20 mouse cellular contexts compared by ENCODE assay signal in genomic region chr14:59987975-59988374, GRCm38 (mm10).
DNase-seq lines count a peak whose midpoint lies in the region; ATAC-seq and TF ChIP-seq lines count a peak whose summit lies in the region.
"Had no signal": no experiment of that assay in that cellular context is flagged by ENCODE, and none has a peak within 500 bp of the region (broad histone marks: within the 10 kb centered on the region; RNA-seq: fewer than 3 reads in every experiment).

No protein-coding gene starts in this region.

- intact Hi-C loops in heart, adult 2 months (cut with DNase I), result no loop called here

- TF ChIP-seq CTCF in heart, adult 2 months (IDR thresholded peaks at IDR 0.05), result no peak
- no peak for TF ChIP-seq CTCF in CH12.LX (conservative IDR thresholded peaks at IDR 0.05 in 1 of 2, IDR thresholded peaks at IDR 0.05 in 1 of 2; ENCODE audit: low read depth in 2 of 2, low read length in 2 of 2)

- no peaks in the 10 kb centered on the region for H3K27me3 ChIP-seq in heart, adult 2 months (ENCODE audit: control insufficient read depth, insufficient read depth, low read length)
- no peaks in the 10 kb centered on the region for H3K27me3 ChIP-seq in CH12.LX (replicated peaks)
- H3K27me3 ChIP-seq in kidney, embryonic 16.5 days (ENCODE audit: insufficient read depth, low read length), result no peaks in the 10 kb centered on the region
- H3K27me3 ChIP-seq: forebrain, embryonic 13.5 days; forebrain, embryonic 15.5 days had no signal

- no peak for TF ChIP-seq POLR2A in heart, adult 2 months (IDR thresholded peaks at IDR 0.05; ENCODE audit: insufficient read depth, low read depth, low read length)
- no peak for TF ChIP-seq POLR2A in CH12.LX (IDR thresholded peaks at IDR 0.05; ENCODE audit: low read depth, low read length)

- no peaks in the 10 kb centered on the region for H3K4me1 ChIP-seq in heart, adult 2 months (ENCODE audit: control insufficient read depth, insufficient read depth, low read length)
- H3K4me1 ChIP-seq in CH12.LX (ENCODE audit: control insufficient read depth in 1 of 2, insufficient read depth in 2 of 2), result peaks cover 11 to 32% of the 10 kb centered on the region in 2 experiments
- no peaks in the 10 kb centered on the region for H3K4me1 ChIP-seq in kidney, embryonic 16.5 days (ENCODE audit: insufficient read depth, low read length)
- H3K4me1 ChIP-seq: embryonic facial prominence, embryonic 12.5 days; forebrain, embryonic 13.5 days; forebrain, embryonic 15.5 days had no signal

- H3K79me2 ChIP-seq in heart, adult 2 months (replicated peaks; ENCODE audit: control insufficient read depth, insufficient read depth, low read length), result no peaks in the 10 kb centered on the region
- no peaks in the 10 kb centered on the region for H3K79me2 ChIP-seq in CH12.LX (replicated peaks; ENCODE audit: control insufficient read depth, extremely low read depth, insufficient read depth, poor library complexity, severe bottlenecking)

- no peak for TF ChIP-seq EP300 in heart, adult 2 months (IDR thresholded peaks at IDR 0.05; ENCODE audit: insufficient read depth, low read depth, low read length)
- TF ChIP-seq EP300 in CH12.LX (IDR thresholded peaks at IDR 0.05; ENCODE audit: low read length), result peak; percentile 99

- H3K4me2 ChIP-seq in CH12.LX (ENCODE audit: insufficient read depth, low read depth, poor library complexity, severe bottlenecking), result peak overlapping the region; percentile 88
- no peak overlapping the region for H3K4me2 ChIP-seq in kidney, embryonic 16.5 days (replicated peaks; ENCODE audit: low read depth, low read length)
- H3K4me2 ChIP-seq: embryonic facial prominence, embryonic 12.5 days; forebrain, embryonic 13.5 days; forebrain, embryonic 15.5 days had no signal

- WGBS in heart, adult 2 months, result 75% methylated on average over 3 of the region's 3 CpGs
- WGBS in kidney, embryonic 16.5 days, result 81% methylated on average over 3 of the region's 3 CpGs

- H3K36me3 ChIP-seq in heart, adult 2 months (ENCODE audit: control insufficient read depth, insufficient read depth, low read length), result no peaks in the 10 kb centered on the region
- H3K36me3 ChIP-seq in CH12.LX (replicated peaks in 1 of 2; ENCODE audit: control insufficient read depth in 1 of 2, insufficient read depth in 1 of 2, low read length in 1 of 2), result no peaks in the 10 kb centered on the region
- H3K36me3 ChIP-seq in kidney, embryonic 16.5 days (ENCODE audit: insufficient read depth, low read length), result no peaks in the 10 kb centered on the region
- H3K36me3 ChIP-seq: embryonic facial prominence, embryonic 10.5 days; embryonic facial prominence, embryonic 12.5 days; forebrain, embryonic 15.5 days had no signal

- peak; percentile 30 for DNase-seq in heart, adult 11 months
- no peak for DNase-seq in heart, adult 2 months
- DNase-seq in A20 (ENCODE audit: low read depth, low spot score) (peak; percentile 57), CH12.LX (ENCODE audit: extremely low read depth) (peak; percentile 77)
- DNase-seq in cerebellum, postnatal 14 days, result no peak
- DNase-seq: adrenal gland, adult 2 months; adrenal gland, postnatal 10 days; adrenal gland, postnatal 25 days; cerebellum, adult 11 months; cerebellum, adult 18-20 months; cerebellum, adult 8-10 months; cerebellum, adult 9-11 months; cerebellum, postnatal 25 days; forebrain, postnatal 0 days had no signal

- dilution Hi-C loops in CH12.LX (cut with MboI; ENCODE audit: extremely low pct_ligation_motif_present, extremely low pct_unique_long_range_greater_than_20kb, low sequenced_read_pairs), result no loop called here

- no peaks in the 10 kb centered on the region for H3K9me3 ChIP-seq in CH12.LX (replicated peaks; ENCODE audit: low read length)
- no peaks in the 10 kb centered on the region for H3K9me3 ChIP-seq in kidney, embryonic 16.5 days (ENCODE audit: low read length)
- H3K9me3 ChIP-seq: embryonic facial prominence, embryonic 10.5 days; embryonic facial prominence, embryonic 12.5 days; forebrain, embryonic 13.5 days; forebrain, embryonic 15.5 days had no signal

- no peak overlapping the region for H3K27ac ChIP-seq in heart, adult 2 months
- peak overlapping the region; percentile 64; the same call in 1 of the 2 replicates for H3K27ac ChIP-seq in CH12.LX (ENCODE audit: insufficient read depth, low read depth)
- H3K27ac ChIP-seq in kidney, embryonic 16.5 days (ENCODE audit: low read length), result no peak overlapping the region
- H3K27ac ChIP-seq: embryonic facial prominence, embryonic 10.5 days; embryonic facial prominence, embryonic 12.5 days; forebrain, embryonic 13.5 days; forebrain, embryonic 15.5 days had no signal

- H3K9ac ChIP-seq in heart, adult 2 months (ENCODE audit: low read depth, low read length), result no peak overlapping the region
- H3K9ac ChIP-seq in CH12.LX (ENCODE audit: insufficient read depth, low read depth), result peak overlapping the region; percentile 48
- H3K9ac ChIP-seq in kidney, embryonic 16.5 days (replicated peaks; ENCODE audit: low read length), result no peak overlapping the region
- H3K9ac ChIP-seq: embryonic facial prominence, embryonic 12.5 days; forebrain, embryonic 13.5 days; forebrain, embryonic 15.5 days; forebrain, postnatal 0 days had no signal

- H3K4me3 ChIP-seq in heart, adult 2 months, result no peak overlapping the region
- H3K4me3 ChIP-seq in CH12.LX (replicated peaks in 1 of 3; ENCODE audit: low read depth in 2 of 3, low read length in 2 of 3, poor library complexity in 1 of 3), result no peak overlapping the region
- H3K4me3 ChIP-seq in kidney, embryonic 16.5 days (ENCODE audit: low read length), result no peak overlapping the region
- H3K4me3 ChIP-seq: embryonic facial prominence, embryonic 10.5 days; embryonic facial prominence, embryonic 12.5 days; forebrain, embryonic 13.5 days; forebrain, embryonic 15.5 days had no signal

- in situ Hi-C loops in CH12.LX (cut with MboI; ENCODE audit: low pct_ligation_motif_present, low pct_unique_long_range_greater_than_20kb, low sequenced_read_pairs), result no loop called here

- no peak for ATAC-seq in kidney, embryonic 16.5 days (ENCODE audit: low FRiP score, low TSS enrichment)
- ATAC-seq: CD4-positive, CD25-positive, alpha-beta regulatory T cell, adult 4 months; forebrain, embryonic 13.5 days; forebrain, embryonic 15.5 days; forebrain, postnatal 0 days had no signal

- TF ChIP-seq RAD21 in CH12.LX (IDR thresholded peaks at IDR 0.05; ENCODE audit: low read depth, low read length), result no peak

TF ChIP-seq in CH12.LX, 34 proteins besides CTCF, POLR2A, EP300 and RAD21:
- TF ChIP-seq JUND (conservative IDR thresholded peaks at IDR 0.05; ENCODE audit: low read depth, low read length) (peak; percentile 98), ZNF384 (IDR thresholded peaks at IDR 0.05; ENCODE audit: low read depth, low read length) (peak; percentile 89), BHLHE40 (IDR thresholded peaks at IDR 0.05; ENCODE audit: low read depth, low read length) (peak; percentile 64), USF2 (conservative IDR thresholded peaks at IDR 0.05; ENCODE audit: low read depth, low read length) (no peak), TCF12 (IDR thresholded peaks at IDR 0.05; ENCODE audit: low read depth, low read length) (0 out of 2 replicates have a peak, but pooled peaks have one; percentile 58), IRF4 (IDR thresholded peaks at IDR 0.05; ENCODE audit: low read depth, low read length) (peak; percentile 99), JUN (IDR thresholded peaks at IDR 0.05; ENCODE audit: insufficient read depth, low read depth, low read length) (peak; percentile 96), RCOR1 (conservative IDR thresholded peaks at IDR 0.05; ENCODE audit: low read depth, low read length) (no peak), POLR2AphosphoS2 (IDR thresholded peaks at IDR 0.05; ENCODE audit: low read depth, low read length) (no peak), TBP (conservative IDR thresholded peaks at IDR 0.05; ENCODE audit: low read depth, low read length) (0 out of 2 replicates have a peak, but pooled peaks have one; percentile 61), ETS1 (conservative IDR thresholded peaks at IDR 0.05; ENCODE audit: low read depth, low read length) (peak; percentile 71), HCFC1 (IDR thresholded peaks at IDR 0.05; ENCODE audit: low read depth, low read length) (no peak), CHD2 (IDR thresholded peaks at IDR 0.05; ENCODE audit: low read length) (peak; percentile 33; the same call in 1 of the 2 replicates), PAX5 (IDR thresholded peaks at IDR 0.05; ENCODE audit: low read length) (no peak), MEF2A (IDR thresholded peaks at IDR 0.05; ENCODE audit: borderline replicate concordance, low read depth, low read length) (peak; percentile 77; the same call in 1 of the 2 replicates), MYC (IDR thresholded peaks at IDR 0.05; ENCODE audit: low read depth, low read length) (peak; percentile 71), SIN3A (IDR thresholded peaks at IDR 0.05; ENCODE audit: low read length) (peak; percentile 45; the same call in 1 of the 2 replicates), KAT2A (IDR thresholded peaks at IDR 0.05; ENCODE audit: insufficient replicate concordance, low read length) (no peak)

Comparison
In these comparisons a context has a peak if more than half of its experiments do, and no peak if none do; other contexts are left out.
1. DNase-seq: peak in heart, adult 11 months (single experiment), A20 (single experiment) and CH12.LX (single experiment); none in heart, adult 2 months (0 of 2) and cerebellum, postnatal 14 days (0 of 2).